Mouse (Mus musculus) neutrophil, adult 5-6 weeks (primary cell): ENCODE data around the gene Fam117b. TPM values are rescaled to one million over a fixed set of nuclear protein-coding genes. Genes with fewer than 3 reads are reported as not detected.

Source experiments
- ATAC-seq: fragments of 151-379, 151-347 bp; 2 replicates; pipeline ENCODE4 v1.8.0; 2017; ENCODE audit warnings: mild to moderate bottlenecking, moderate TSS enrichment; ENCODE audit not compliant: insufficient number of reproducible peaks, poor library complexity, low FRiP score, severe bottlenecking; ENCODE audit errors: extremely low read depth
- total RNA-seq: library from RNA; stranded (forward); fragments of 200-1000 nt; gene quantifications from 2 replicates; pipeline ENCODE4 v1.2.3, GENCODE M21; 2017

Gene Fam117b
- total RNA-seq, 1 experiment from 2014 or later = 45.4 TPM

GRCm38 (mm10) chr1:59947509-59947908 is 34.7 kb downstream of the Fam117b start:
- no peak for ATAC-seq

GRCm38 (mm10) chr1:59957206-59957605 is 44.4 kb downstream of the Fam117b start:
- no peak for ATAC-seq

- ATAC-seq = no peak
Observed at GRCm38 (mm10) chr1:59959941-59960340, 47.1 kb downstream of the Fam117b start.

GRCm38 (mm10) chr1:59966171-59966785 is 53.5 kb downstream of the Fam117b start:
- no peak for ATAC-seq

GRCm38 (mm10) chr1:59967291-59967690 is 54.5 kb downstream of the Fam117b start:
- no peak for ATAC-seq

GRCm38 (mm10) chr1:59986626-59987025 is 73.8 kb downstream of the Fam117b start:
- no peak for ATAC-seq

- no peak for ATAC-seq
Observed at GRCm38 (mm10) chr1:59987399-59988040, 74.7 kb downstream of the Fam117b start.

- no peak for ATAC-seq
Observed at GRCm38 (mm10) chr1:59995646-59996045, 82.8 kb downstream of the Fam117b start.

GRCm38 (mm10) chr1:59997352-59997751 is 84.5 kb downstream of the Fam117b start:
- no peak for ATAC-seq

GRCm38 (mm10) chr1:60000319-60000718 is 87.5 kb downstream of the Fam117b start:
- ATAC-seq = no peak

- no peak for ATAC-seq
Observed at GRCm38 (mm10) chr1:60007337-60007736, 94.5 kb downstream of the Fam117b start.

- ATAC-seq = no peak
Observed at GRCm38 (mm10) chr1:60008743-60009142, 95.9 kb downstream of the Fam117b start.

- ATAC-seq = no peak
Observed at GRCm38 (mm10) chr1:60013779-60014178, 101.0 kb downstream of the Fam117b start.

- ATAC-seq = no peak
Observed at GRCm38 (mm10) chr1:60015511-60015910, 102.7 kb downstream of the Fam117b start.

GRCm38 (mm10) chr1:60016136-60016611 is 103.4 kb downstream of the Fam117b start:
- ATAC-seq = no peak

GRCm38 (mm10) chr1:60017031-60017469 is 104.2 kb downstream of the Fam117b start:
- no peak for ATAC-seq

Other genes with a start within 250 kb of the Fam117b start
- 108 TPM in 2 replicates for gene Sumo1, start 242.2 kb upstream of the Fam117b start, total RNA-seq
- gene Nop58, start 228.0 kb upstream of the Fam117b start, total RNA-seq = 162 and 170 TPM in 2 replicates
- 12.5 TPM in 2 replicates for gene Bmpr2, start 149.6 kb upstream of the Fam117b start, total RNA-seq
- gene Ica1l, start 130.2 kb downstream of the Fam117b start, total RNA-seq = 1.4 TPM in 1 of 2 replicates, not detected in the other
- 13.8 and 20.1 TPM in 2 replicates for gene Carf, start 185.2 kb downstream of the Fam117b start, total RNA-seq
- 18.6 and 26.3 TPM in 2 replicates for gene Wdr12, start 185.6 kb downstream of the Fam117b start, total RNA-seq